In the genomic region with DNA sequence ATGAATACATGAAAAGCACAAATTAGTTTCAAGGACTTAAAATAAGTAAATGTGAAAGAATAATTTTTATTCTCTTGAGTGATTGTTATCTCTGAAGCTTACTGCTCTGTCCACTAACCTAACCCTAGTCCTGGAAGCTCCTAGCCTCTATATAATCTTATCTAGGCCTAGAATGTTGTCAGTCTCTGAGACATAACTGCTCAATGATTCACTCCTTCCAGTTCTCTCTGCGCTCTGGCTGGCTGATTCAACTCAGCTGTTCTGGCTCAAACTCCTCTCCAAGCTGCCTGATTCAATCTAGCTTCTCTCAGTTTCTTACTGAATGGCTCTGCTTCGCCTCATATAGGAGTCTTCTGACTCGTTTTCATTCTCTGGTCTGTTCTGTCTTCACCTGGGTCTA, we compare ENCODE assay signal across 19 mouse cellular contexts.
DNase-seq lines count a peak whose midpoint lies in the region; ATAC-seq lines count a peak whose summit lies in the region.
"Had no signal": no experiment of that assay in that cellular context is flagged by ENCODE, and none has a peak within 500 bp of the region (broad histone marks: within the 10 kb centered on the region; RNA-seq: fewer than 3 reads in every experiment).

No protein-coding gene starts in this region.

- 0 out of 2 replicates have a peak overlapping the region, but pooled peaks have one; percentile 20 for H3K27ac ChIP-seq in heart, embryonic 15.5 days
- H3K27ac ChIP-seq: embryonic facial prominence, embryonic 13.5 days; forebrain, embryonic 13.5 days; hindbrain, embryonic 15.5 days; kidney, embryonic 15.5 days had no signal

- H3K9ac ChIP-seq in heart, embryonic 15.5 days = no peak overlapping the region
- H3K9ac ChIP-seq: embryonic facial prominence, embryonic 13.5 days; forebrain, embryonic 13.5 days; forebrain, postnatal 0 days; hindbrain, embryonic 15.5 days; kidney, embryonic 15.5 days had no signal

- H3K36me3 ChIP-seq in heart, embryonic 15.5 days = no peaks in the 10 kb centered on the region
- H3K36me3 ChIP-seq: embryonic facial prominence, embryonic 13.5 days; hindbrain, embryonic 15.5 days; kidney, embryonic 15.5 days had no signal

- intact Hi-C loops in heart, postnatal 36 days (cut with DNase I) = no loop called here

- no peak overlapping the region for H3K4me2 ChIP-seq in heart, embryonic 15.5 days
- H3K4me2 ChIP-seq: embryonic facial prominence, embryonic 13.5 days; forebrain, embryonic 13.5 days; hindbrain, embryonic 15.5 days; kidney, embryonic 15.5 days had no signal

- no peaks in the 10 kb centered on the region for H3K4me1 ChIP-seq in heart, embryonic 15.5 days (replicated peaks)
- H3K4me1 ChIP-seq: hindbrain, embryonic 15.5 days; kidney, embryonic 15.5 days had no signal

- H3K27me3 ChIP-seq in heart, embryonic 15.5 days = no peaks in the 10 kb centered on the region
- H3K27me3 ChIP-seq: hindbrain, embryonic 15.5 days; kidney, embryonic 15.5 days had no signal

- WGBS in heart, embryonic 15.5 days = 31% methylated on average over 3 of the region's 3 CpGs

- H3K4me3 ChIP-seq in heart, embryonic 15.5 days = no peak overlapping the region
- H3K4me3 ChIP-seq: embryonic facial prominence, embryonic 13.5 days; forebrain, embryonic 13.5 days; hindbrain, embryonic 15.5 days; kidney, embryonic 15.5 days had no signal

- ATAC-seq in heart, embryonic 15.5 days (replicated peaks; ENCODE audit: insufficient number of reproducible peaks, insufficient read depth, low FRiP score, low read depth) = no peak
- ATAC-seq: forebrain, embryonic 13.5 days; forebrain, postnatal 0 days; intestine, embryonic 16.5 days had no signal

- peak; percentile 18 for DNase-seq in adrenal gland, adult 2 months
- DNase-seq in adrenal gland, postnatal 10 days = no peak
- peak; percentile 7 to 17 for DNase-seq in heart, adult 9 months (ENCODE audit: low spot score in 2 of 2)
- no peak for DNase-seq in heart, postnatal 36 days
- no peak for DNase-seq in heart, adult 8-10 months (ENCODE audit: low spot score)
- peak; percentile 42 for DNase-seq in NIH3T3 (ENCODE audit: low read depth)
- no peak for DNase-seq in adipocyte (ENCODE audit: low spot score)
- DNase-seq: cerebellum, adult 11-12 months; cerebellum, adult 9-10 months; cerebellum, postnatal 36 days; forebrain, postnatal 0 days; gastrocnemius, postnatal 14 days; kidney, adult 2 months had no signal

- H3K9me3 ChIP-seq in heart, embryonic 15.5 days (replicated peaks) = no peaks in the 10 kb centered on the region
- H3K9me3 ChIP-seq: embryonic facial prominence, embryonic 13.5 days; forebrain, embryonic 13.5 days; hindbrain, embryonic 15.5 days; kidney, embryonic 15.5 days had no signal

Comparison
In these comparisons a context has a peak if more than half of its experiments do, and no peak if none do; other contexts are left out.
1. DNase-seq: peak in adrenal gland, adult 2 months (single experiment), heart, adult 9 months (2 of 2) and NIH3T3 (single experiment); none in adrenal gland, postnatal 10 days (single experiment), heart, postnatal 36 days (0 of 2), heart, adult 8-10 months (single experiment) and adipocyte (single experiment).